Mouse (Mus musculus): ENCODE measurements at regions not wholly inside any gene's neighbourhood (a gene's known extent, or its start where the extent isn't known, plus 50 kb on each side); places are given as distances from the start of the nearest gene placed in this dataset.

DNA sequence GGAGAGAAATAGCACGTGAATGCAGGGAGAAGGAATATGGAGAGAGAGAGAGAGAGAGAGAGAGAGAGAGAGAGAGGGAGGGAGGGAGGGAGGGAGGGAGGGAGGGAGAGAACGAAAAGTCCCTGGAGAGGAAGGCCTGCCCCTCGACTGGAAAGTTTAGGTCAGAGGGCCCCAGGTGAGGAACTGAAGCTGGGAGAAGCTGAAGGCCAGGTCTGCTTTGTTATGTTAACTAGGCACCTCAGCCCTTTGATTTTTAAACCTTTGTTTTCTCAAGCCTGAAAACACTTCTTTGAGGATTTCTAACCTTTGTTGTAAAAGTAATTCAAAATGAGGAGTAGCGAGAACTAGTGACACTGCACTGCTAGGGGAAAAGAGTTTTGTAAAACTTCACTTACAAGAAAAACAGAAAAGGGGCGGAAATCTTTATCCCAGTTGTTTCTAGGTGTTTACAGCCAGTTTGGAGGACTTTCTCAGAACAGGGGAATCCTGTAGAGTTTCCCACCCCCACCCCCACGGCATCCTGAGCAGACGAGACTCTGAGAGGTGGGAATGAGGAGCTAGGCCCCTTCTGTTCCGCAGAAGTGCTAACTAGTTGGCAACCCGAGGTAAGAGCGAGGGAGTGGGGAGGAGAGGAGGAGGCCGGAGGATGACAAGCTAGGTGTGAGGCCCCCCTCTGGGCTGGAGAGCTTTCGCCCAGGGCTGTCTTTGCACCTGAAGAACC is 112.7 kb upstream of the Spred2 start:
- no peak for TF ChIP-seq EP300 (IDR thresholded peaks at IDR 0.05; ENCODE audit: low read depth)
- no peak for TF ChIP-seq CTCF (IDR thresholded peaks at IDR 0.05; ENCODE audit: low read depth)
